Mouse (Mus musculus): ENCODE data around the gene Hnrnpr.
A peak's percentile ranks its signal among the peaks of the same experiment; 100 is the strongest.

The Hnrnpr gene

GRCm38 (mm10) chr4:136310229-136311041 is at the start of gene Hnrnpr:
Gene Hnrnpr (plus strand): TSS chr4:136310942.
- peak; percentile 99 for DNase-seq (ENCODE audit: low read depth, low spot score)

- DNase-seq (ENCODE audit: low read depth, low spot score): no peak
Observed at GRCm38 (mm10) chr4:136261912-136262311, 48.8 kb upstream of the Hnrnpr start.

GRCm38 (mm10) chr4:136263555-136263954 is 47.2 kb upstream of the Hnrnpr start:
- DNase-seq (ENCODE audit: low read depth, low spot score): no peak

- peak; percentile 81 for DNase-seq (ENCODE audit: low read depth, low spot score)
Observed at GRCm38 (mm10) chr4:136266716-136267343, 43.9 kb upstream of the Hnrnpr start.

GRCm38 (mm10) chr4:136268912-136269311 is 41.8 kb upstream of the Hnrnpr start:
- no peak for DNase-seq (ENCODE audit: low read depth, low spot score)

GRCm38 (mm10) chr4:136270648-136271047 is 40.1 kb upstream of the Hnrnpr start:
- DNase-seq (ENCODE audit: low read depth, low spot score): no peak

GRCm38 (mm10) chr4:136281097-136281496 is 29.6 kb upstream of the Hnrnpr start:
- no peak for DNase-seq (ENCODE audit: low read depth, low spot score)

GRCm38 (mm10) chr4:136281611-136282010 is 29.1 kb upstream of the Hnrnpr start:
- DNase-seq (ENCODE audit: low read depth, low spot score): no peak

GRCm38 (mm10) chr4:136282621-136283480 is 27.9 kb upstream of the Hnrnpr start:
- no peak for DNase-seq (ENCODE audit: low read depth, low spot score)

- DNase-seq (ENCODE audit: low read depth, low spot score): no peak
Observed at GRCm38 (mm10) chr4:136283783-136284182, 27.0 kb upstream of the Hnrnpr start.

- no peak for DNase-seq (ENCODE audit: low read depth, low spot score)
Observed at GRCm38 (mm10) chr4:136284455-136284854, 26.3 kb upstream of the Hnrnpr start, which contains the start of gene Zfp46. Gene Zfp46 (plus strand): TSS chr4:136284683.

GRCm38 (mm10) chr4:136284891-136285290 is 25.9 kb upstream of the Hnrnpr start:
- DNase-seq (ENCODE audit: low read depth, low spot score): no peak

- peak; percentile 90 for DNase-seq (ENCODE audit: low read depth, low spot score)
Observed at GRCm38 (mm10) chr4:136285348-136285810, 25.4 kb upstream of the Hnrnpr start.

- DNase-seq (ENCODE audit: low read depth, low spot score): peak; percentile 97
Observed at GRCm38 (mm10) chr4:136285811-136286371, 24.9 kb upstream of the Hnrnpr start.

- no peak for DNase-seq (ENCODE audit: low read depth, low spot score)
Observed at GRCm38 (mm10) chr4:136289918-136290780, 20.6 kb upstream of the Hnrnpr start.

GRCm38 (mm10) chr4:136290781-136291595 is 19.8 kb upstream of the Hnrnpr start:
- no peak for DNase-seq (ENCODE audit: low read depth, low spot score)

- DNase-seq (ENCODE audit: low read depth, low spot score): no peak
Observed at GRCm38 (mm10) chr4:136291692-136292091, 19.1 kb upstream of the Hnrnpr start.

- DNase-seq (ENCODE audit: low read depth, low spot score): no peak
Observed at GRCm38 (mm10) chr4:136295941-136296340, 14.8 kb upstream of the Hnrnpr start.

- no peak for DNase-seq (ENCODE audit: low read depth, low spot score)
Observed at GRCm38 (mm10) chr4:136302462-136302861, 8.3 kb upstream of the Hnrnpr start.

GRCm38 (mm10) chr4:136304181-136304580 is 6.6 kb upstream of the Hnrnpr start:
- DNase-seq (ENCODE audit: low read depth, low spot score): no peak

Measured in CD4-positive, CD25-positive, alpha-beta regulatory T cell, adult 2 months (primary cell).